Mouse (Mus musculus): ENCODE results near the gene Ttc27.

Gene Ttc27

DNA sequence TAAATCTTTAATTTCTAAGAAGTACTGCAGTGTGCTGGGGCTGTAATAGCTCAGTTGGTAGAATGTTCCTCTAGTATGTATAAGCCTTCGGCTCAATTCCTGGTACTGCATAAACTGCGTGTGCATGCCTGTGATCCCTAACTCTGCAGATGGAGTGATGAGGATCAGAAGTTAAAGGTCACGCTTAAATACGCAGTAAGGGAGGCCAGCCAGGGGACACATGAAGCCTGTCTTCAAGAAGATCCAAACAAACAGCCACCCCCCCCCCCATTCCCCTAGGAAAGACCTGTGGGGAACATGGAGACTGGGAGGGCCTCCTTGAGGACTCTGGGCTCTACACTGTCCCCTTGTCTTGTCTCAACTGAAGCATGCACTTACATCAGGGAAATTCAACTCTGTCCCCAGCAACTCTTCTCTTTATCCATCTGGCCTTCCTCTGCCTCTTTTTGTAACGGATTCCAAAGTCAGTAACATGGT lies 36.1 kb downstream of the Ttc27 start:
- DNase-seq = no peak

DNA sequence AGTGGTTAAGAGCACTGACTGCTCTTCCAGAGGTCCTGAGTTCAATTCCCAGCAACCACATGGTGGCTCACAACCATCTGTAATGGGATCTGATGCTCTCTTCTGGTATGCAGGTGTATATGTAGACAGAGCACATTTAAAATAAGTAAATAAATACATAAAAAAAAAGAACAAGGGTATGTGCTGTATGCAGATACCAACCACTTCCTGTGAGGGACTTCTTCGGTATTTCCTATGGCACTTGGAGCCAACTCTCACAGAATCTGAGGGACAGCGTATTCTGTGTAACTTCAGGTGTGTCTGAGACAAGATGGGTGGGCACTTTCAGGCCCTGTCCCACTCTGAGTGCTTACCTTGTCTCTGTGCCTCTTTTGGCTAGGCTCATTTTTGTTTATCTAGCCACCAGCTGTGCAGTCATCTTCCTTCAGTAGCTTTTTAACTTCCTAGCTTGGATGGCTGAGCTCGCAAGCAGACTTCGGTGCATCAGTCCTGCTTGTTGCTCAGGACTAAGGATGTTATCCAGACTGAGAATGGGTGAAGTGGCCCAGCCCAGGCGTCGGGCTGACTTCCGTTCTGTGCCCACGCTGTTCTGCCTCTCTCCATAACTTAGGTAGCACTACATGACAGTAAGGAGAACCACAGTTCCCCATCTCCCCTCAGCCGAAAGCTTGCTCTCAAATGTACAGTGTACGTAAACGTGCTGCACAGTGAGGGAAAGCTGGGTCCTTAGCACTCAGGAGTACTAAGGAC lies 37.0 kb downstream of the Ttc27 start:
- no peak for DNase-seq

- no peak for DNase-seq
Measured at GRCm38 (mm10) chr17:74769390-74769811, 51.9 kb downstream of the Ttc27 start.

DNA sequence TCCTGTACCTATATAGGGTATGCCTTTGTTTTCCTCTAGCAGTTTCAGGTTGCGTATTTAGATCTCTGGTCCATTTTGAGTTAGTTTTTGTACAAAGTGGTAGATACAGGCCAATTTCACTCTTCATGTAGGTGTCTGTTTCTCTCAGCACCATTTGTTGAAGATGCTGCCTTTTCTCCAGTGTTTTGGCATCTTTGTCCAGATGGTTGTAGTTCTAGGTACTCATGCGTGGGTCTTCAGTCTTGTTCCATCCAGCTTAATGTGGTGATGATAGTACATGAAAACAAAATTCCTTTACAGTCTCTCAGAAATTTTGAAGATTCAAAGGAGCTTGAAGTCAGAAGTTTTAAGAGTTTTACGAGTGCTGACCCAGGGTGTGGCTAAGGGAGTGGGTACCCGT lies 54.8 kb downstream of the Ttc27 start:
- DNase-seq = no peak

GRCm38 (mm10) chr17:74773556-74773955 lies 56.0 kb downstream of the Ttc27 start:
- no peak for DNase-seq

DNA sequence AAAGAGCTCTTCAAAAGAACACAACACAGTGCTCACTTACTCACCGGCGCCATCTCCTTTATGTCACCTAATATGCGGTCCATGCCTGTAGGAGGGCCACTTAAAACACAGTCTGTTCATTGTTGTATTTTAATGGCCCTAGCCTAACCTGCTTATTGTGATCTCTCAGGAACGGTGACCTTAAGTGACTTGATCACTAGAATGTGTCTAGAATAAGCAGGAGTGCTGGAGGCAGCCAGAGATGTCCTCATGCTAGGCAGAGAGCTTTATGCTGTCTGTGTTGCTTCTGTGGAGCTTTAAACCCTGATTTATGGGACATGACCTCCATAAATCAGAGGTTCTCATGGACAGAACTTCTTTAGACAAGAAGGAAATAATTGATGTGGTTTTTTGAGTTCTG lies 62.6 kb downstream of the Ttc27 start:
- DNase-seq = no peak

GRCm38 (mm10) chr17:74780627-74781026 lies 63.1 kb downstream of the Ttc27 start:
- no peak for DNase-seq

DNA sequence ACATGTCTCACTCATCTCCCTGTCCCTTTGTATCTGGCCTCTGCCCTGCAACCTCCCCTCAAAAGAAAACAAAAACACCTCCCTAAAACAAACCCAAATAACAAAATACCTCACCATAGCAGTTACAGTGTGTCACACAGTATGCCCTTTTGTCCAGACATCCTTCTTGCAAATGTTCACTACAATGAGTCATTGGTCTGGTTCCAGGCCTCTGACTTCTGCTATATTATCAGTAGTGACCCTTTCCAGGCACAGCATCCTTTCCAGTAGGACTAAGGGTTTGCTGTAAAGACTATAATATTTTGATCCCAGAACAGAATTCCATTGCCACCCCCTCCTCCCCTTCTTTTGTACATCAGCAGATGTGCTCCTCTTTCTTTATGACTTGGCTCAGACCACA lies 64.4 kb downstream of the Ttc27 start:
- no peak for DNase-seq

DNA sequence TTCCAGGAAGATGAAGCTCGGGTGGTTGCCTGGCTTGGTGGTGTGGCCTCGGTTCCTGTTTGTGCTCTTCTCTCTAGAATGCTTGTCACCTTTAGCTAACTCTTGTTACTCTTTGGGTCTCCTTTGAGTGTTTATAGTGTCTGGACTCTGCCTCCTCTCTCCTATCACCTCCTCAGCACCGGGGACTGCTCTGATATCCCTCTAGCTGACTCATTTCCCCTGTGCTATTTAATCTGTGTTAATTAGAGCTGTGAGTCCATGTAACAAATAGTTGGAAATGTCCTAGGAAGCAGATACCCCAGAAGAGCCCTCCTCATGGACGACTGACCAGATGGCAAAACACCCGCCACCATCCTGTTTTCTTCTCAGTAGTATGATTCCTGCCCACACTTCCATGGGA lies 68.1 kb downstream of the Ttc27 start:
- no peak for DNase-seq

- DNase-seq = no peak
Measured at GRCm38 (mm10) chr17:74786198-74786734, 68.7 kb downstream of the Ttc27 start.

DNA sequence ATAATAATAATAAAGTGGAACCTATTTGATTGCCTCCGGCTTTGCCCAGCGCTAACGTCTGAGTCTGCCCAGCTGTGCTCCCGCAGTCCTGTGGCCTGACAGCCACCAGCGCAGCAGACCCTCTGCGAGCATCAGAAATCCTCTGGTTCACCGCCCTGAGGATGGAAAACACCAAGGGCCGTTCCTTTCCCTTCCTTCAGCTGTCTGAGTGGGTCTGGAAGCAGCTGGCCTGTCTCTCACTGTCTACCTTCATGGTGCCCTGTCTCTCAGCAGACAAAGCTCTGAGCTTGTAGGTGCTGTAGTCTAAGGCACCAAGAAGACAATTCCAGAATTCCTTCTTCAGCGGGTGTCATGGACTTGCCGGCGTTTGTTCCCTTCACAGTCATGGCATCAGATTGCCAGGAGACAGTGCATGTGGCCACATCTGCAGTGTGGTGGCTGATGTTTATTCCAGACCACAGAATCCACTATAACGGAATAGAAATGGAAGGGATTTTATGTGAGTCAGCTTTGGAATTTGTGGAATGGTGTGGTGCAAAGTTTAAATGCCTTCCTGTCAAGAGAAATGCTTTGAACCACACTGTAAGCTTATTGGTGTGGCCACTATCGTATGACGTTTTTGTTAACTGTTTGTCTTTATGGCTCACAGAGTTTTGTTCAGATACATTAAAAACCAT lies 78.6 kb downstream of the Ttc27 start:
- no peak for DNase-seq

DNA sequence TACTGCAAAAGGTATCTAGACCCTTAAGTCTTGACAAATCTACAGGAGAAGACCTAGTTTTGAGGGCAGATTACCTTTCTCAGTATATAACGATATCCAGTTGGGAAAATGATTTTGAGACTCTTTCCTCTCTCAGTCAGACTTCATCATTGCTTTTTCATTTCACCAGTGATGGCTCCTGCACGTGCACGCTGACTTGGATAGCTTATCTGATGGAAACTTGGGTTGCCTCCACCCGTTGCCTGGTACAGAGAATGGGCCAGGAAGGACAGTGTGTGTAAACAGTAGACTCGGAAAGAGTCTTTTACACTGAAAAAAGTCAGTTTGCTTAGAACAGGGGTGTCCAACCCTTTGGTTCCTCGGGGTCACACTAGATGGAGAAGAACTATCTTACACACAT lies 82.3 kb downstream of the Ttc27 start:
- no peak for DNase-seq

DNA sequence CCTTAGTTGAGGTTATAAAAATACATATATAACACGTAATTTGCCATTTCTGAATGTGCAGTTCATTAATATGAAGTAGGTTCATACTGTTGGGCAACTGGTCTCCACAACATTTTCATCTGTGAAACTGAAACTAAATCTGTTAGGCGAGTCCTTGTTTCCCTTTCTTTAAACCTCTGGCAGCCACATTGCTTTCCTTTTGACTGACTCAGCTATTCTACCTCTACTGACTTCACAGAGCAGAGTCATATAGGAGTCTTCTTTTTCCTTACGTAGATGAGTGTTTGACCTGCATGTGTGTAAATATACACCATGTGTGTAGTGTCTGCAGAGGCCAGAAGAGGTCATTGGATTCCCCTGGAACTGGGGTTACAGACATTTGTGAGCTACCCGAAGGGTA lies 85.2 kb downstream of the Ttc27 start:
- DNase-seq = no peak

DNA sequence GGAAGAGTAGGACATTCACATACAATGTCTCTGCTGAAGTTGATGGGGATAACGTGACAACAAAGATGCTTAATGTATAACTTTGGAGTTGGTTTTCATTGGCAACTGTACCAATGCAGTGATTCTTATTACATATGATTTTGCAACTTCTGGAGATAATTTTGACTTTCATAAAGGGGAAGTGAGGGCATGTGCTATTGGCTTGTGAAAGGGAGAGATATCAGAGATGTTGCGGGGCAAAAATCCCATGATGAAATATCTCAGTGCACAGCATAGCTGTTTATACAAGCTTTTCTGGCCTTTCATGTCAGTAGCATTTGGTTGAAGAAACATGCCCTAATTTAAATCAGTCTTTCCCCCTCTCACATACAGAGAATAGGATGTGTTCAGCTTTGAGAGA lies 86.3 kb downstream of the Ttc27 start:
- no peak for DNase-seq

DNA sequence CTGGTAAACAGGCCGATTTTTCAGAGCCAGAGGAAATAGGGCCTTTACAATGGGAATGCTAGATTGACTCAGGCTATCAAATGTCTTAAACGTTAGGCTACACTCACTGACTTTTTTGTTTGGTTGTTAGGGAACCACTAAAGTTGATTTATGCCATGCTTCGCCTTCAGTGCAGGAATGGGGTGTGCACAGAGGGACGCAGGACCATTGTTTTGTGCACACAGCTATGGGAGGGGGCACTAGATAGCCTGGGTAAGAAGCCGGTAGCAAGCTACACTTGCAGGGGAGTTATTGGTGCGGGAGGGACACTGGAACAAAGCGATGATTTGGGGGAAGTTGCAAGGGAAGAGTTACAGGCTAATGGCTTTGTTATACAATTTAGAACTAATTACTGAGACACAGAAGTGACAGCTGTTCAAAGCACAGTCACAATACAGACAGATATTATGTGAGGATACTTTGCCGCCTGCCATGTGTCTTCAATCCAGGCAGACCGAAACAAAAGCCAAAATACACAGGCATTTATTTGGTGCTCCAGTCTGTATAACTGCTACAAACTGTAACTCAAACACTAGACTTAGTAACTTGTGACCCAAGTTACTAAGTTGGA lies 86.9 kb downstream of the Ttc27 start:
- DNase-seq = no peak

- no peak for DNase-seq
Measured at GRCm38 (mm10) chr17:74807509-74808248, 90.1 kb downstream of the Ttc27 start.

DNA sequence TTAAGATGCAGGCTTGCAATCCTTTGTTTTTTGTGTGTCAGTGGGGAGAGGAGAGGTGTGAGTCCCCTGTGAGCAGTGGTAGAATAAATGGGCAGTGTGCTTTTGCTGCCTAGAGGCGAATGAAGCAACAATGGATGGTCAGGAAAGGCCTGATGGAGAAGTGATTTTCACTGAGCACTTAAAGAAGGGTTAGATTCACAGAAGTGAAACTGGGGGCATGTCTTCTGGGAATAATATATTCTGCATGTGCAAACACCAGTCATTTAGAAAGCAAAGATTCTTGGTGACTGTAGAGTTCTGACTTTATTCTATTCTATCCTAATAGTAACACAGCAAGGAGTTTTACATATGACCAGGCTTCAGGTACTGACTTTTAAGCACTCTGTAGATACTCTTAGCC lies 90.8 kb downstream of the Ttc27 start:
- DNase-seq = no peak

DNA sequence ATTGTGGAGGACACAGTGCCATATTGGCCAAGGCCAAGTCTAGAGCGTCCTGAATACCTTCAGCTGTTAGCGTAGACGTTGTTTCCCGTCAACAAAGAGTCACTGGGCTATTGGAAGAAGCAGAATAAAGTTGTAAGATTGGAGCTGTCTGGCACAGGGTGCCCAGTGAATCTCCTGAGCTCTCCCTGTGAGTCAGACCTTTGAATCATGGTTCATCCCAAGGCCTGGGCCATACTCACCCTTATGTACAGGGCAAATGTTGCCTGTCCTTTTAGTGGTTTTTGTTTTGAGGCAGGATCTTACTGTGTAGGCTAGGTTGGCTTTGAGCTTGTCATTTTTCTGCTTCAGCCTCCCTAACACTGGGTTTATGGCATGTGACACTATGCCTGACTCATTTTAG lies 91.4 kb downstream of the Ttc27 start:
- DNase-seq = no peak

- DNase-seq = no peak
Measured at GRCm38 (mm10) chr17:74810892-74811625, 93.5 kb downstream of the Ttc27 start.

- DNase-seq = no peak
Measured at GRCm38 (mm10) chr17:74819711-74820110, 102.2 kb downstream of the Ttc27 start.

DNA sequence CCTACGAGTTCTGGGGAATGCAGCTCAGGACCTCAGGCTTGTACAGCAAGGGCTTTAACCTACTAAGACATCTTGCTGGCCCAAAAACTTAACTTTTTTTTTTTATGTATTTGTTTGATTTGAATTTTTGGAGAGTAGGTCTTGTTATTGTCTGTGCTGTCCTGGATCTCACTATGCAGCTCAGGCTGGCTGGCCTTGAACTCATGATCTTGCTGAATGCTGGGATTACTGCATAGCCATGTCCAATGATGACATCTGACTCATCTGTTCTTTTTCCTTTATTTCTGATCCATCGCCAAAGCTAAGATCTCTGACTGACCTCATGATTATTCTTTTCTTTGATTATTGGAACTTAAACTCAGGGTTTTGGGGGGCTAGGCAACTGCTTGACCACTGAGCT lies 113.3 kb downstream of the Ttc27 start:
- DNase-seq = no peak

- DNase-seq = no peak
Measured at GRCm38 (mm10) chr17:74841721-74842120, 124.2 kb downstream of the Ttc27 start.
